Mouse (Mus musculus): ENCODE data around the gene Ddost. TPM values are rescaled to one million over a fixed set of nuclear protein-coding genes. Genes with fewer than 3 reads are reported as not detected.

The Ddost gene
- polyA plus RNA-seq, 1 experiment from 2014 or later = 200 TPM

- ATAC-seq (replicated peaks; ENCODE audit: low FRiP score) (no peak), DNase-seq (ENCODE audit: low spot score) (no peak)
- no peaks in the 10 kb centered on the region for H3K9me3 ChIP-seq (ENCODE audit: control insufficient read depth, low read length)
- no peak overlapping the region for H3K27ac ChIP-seq (ENCODE audit: low read depth, low read length)
- H3K27me3 ChIP-seq (ENCODE audit: control insufficient read depth, insufficient read depth, low read length) = no peaks in the 10 kb centered on the region
- H3K4me1 ChIP-seq (replicated peaks; ENCODE audit: control insufficient read depth, insufficient read depth, low read length) = no peaks in the 10 kb centered on the region
- H3K4me2 ChIP-seq (ENCODE audit: low read depth, low read length, severe bottlenecking) = no peak overlapping the region
- no peak overlapping the region for H3K4me3 ChIP-seq (ENCODE audit: low read depth, low read length)
- no peaks in the 10 kb centered on the region for H3K36me3 ChIP-seq (ENCODE audit: control insufficient read depth, insufficient read depth, low read length)
- WGBS = 81% methylated on average over 7 of the region's 7 CpGs
- no peak overlapping the region for H3K9ac ChIP-seq (ENCODE audit: low read length)
These were observed 26.2 kb upstream of the Ddost start for GRCm38 (mm10) chr4:138278346-138278745.

GRCm38 (mm10) chr4:138282834-138283233, 21.7 kb upstream of the Ddost start:
- Histone ChIP-seq H3K4me3 (ENCODE audit: low read depth, low read length) (no peak overlapping the region), H3K27me3 (ENCODE audit: control insufficient read depth, insufficient read depth, low read length) (no peaks in the 10 kb centered on the region), H3K36me3 (ENCODE audit: control insufficient read depth, insufficient read depth, low read length) (no peaks in the 10 kb centered on the region), H3K9ac (ENCODE audit: low read length) (no peak overlapping the region), H3K27ac (ENCODE audit: low read depth, low read length) (no peak overlapping the region), H3K4me1 (replicated peaks; ENCODE audit: control insufficient read depth, insufficient read depth, low read length) (no peaks in the 10 kb centered on the region), H3K4me2 (ENCODE audit: low read depth, low read length, severe bottlenecking) (no peak overlapping the region), H3K9me3 (ENCODE audit: control insufficient read depth, low read length) (no peaks in the 10 kb centered on the region)
- no peak for ATAC-seq (replicated peaks; ENCODE audit: low FRiP score)
- 19% methylated on average over 4 of the region's 4 CpGs for WGBS
- DNase-seq (ENCODE audit: low spot score) = peak; percentile 76

- Histone ChIP-seq H3K9me3 (ENCODE audit: control insufficient read depth, low read length) (no peaks in the 10 kb centered on the region), H3K9ac (ENCODE audit: low read length) (no peak overlapping the region), H3K4me3 (ENCODE audit: low read depth, low read length) (no peak overlapping the region), H3K36me3 (ENCODE audit: control insufficient read depth, insufficient read depth, low read length) (no peaks in the 10 kb centered on the region), H3K27ac (ENCODE audit: low read depth, low read length) (no peak overlapping the region), H3K4me1 (replicated peaks; ENCODE audit: control insufficient read depth, insufficient read depth, low read length) (no peaks in the 10 kb centered on the region), H3K4me2 (ENCODE audit: low read depth, low read length, severe bottlenecking) (no peak overlapping the region), H3K27me3 (ENCODE audit: control insufficient read depth, insufficient read depth, low read length) (no peaks in the 10 kb centered on the region)
- DNase-seq (ENCODE audit: low spot score) (no peak), ATAC-seq (replicated peaks; ENCODE audit: low FRiP score) (no peak)
- 89% methylated on average over 12 of the region's 12 CpGs for WGBS
These were observed 18.1 kb upstream of the Ddost start for GRCm38 (mm10) chr4:138286411-138286810.

GRCm38 (mm10) chr4:138288691-138289090, 15.8 kb upstream of the Ddost start:
- ATAC-seq (replicated peaks; ENCODE audit: low FRiP score) (no peak), DNase-seq (ENCODE audit: low spot score) (no peak)
- 84% methylated on average over 7 of the region's 7 CpGs for WGBS
- Histone ChIP-seq H3K4me3 (ENCODE audit: low read depth, low read length) (no peak overlapping the region), H3K36me3 (ENCODE audit: control insufficient read depth, insufficient read depth, low read length) (no peaks in the 10 kb centered on the region), H3K27ac (ENCODE audit: low read depth, low read length) (no peak overlapping the region), H3K9ac (ENCODE audit: low read length) (no peak overlapping the region), H3K27me3 (ENCODE audit: control insufficient read depth, insufficient read depth, low read length) (no peaks in the 10 kb centered on the region), H3K4me2 (ENCODE audit: low read depth, low read length, severe bottlenecking) (no peak overlapping the region), H3K9me3 (ENCODE audit: control insufficient read depth, low read length) (no peaks in the 10 kb centered on the region), H3K4me1 (replicated peaks; ENCODE audit: control insufficient read depth, insufficient read depth, low read length) (no peaks in the 10 kb centered on the region)

DNA sequence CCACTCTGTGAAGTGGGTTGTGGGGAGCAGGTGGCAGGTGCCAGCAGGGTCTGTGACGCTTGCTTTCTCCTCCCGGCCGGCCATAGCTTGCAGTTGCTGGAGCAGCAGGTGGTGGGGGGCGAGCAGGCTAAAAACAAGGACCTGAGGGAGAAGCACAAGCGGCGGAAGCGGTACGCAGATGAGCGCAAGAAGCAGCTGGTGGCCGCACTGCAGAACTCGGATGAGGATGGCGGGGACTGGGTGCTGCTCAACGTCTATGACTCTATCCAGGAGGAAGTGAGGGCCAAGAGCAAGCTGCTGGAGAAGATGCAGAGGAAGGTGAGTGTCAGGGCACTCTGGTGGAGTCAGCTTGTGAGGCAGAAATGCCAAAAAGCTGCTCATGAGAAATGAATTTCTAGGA, 12.5 kb upstream of the Ddost start:
- Histone ChIP-seq H3K36me3 (ENCODE audit: control insufficient read depth, insufficient read depth, low read length) (no peaks in the 10 kb centered on the region), H3K4me3 (ENCODE audit: low read depth, low read length) (no peak overlapping the region), H3K27ac (ENCODE audit: low read depth, low read length) (no peak overlapping the region), H3K9ac (ENCODE audit: low read length) (no peak overlapping the region), H3K4me2 (ENCODE audit: low read depth, low read length, severe bottlenecking) (no peak overlapping the region), H3K4me1 (replicated peaks; ENCODE audit: control insufficient read depth, insufficient read depth, low read length) (no peaks in the 10 kb centered on the region), H3K9me3 (ENCODE audit: control insufficient read depth, low read length) (no peaks in the 10 kb centered on the region), H3K27me3 (ENCODE audit: control insufficient read depth, insufficient read depth, low read length) (no peaks in the 10 kb centered on the region)
- ATAC-seq (replicated peaks; ENCODE audit: low FRiP score) (no peak), DNase-seq (ENCODE audit: low spot score) (no peak)
- 91% methylated on average over 13 of the region's 13 CpGs for WGBS

GRCm38 (mm10) chr4:138293261-138293948, 11.1 kb upstream of the Ddost start:
- Histone ChIP-seq H3K9ac (ENCODE audit: low read length) (no peak overlapping the region), H3K4me3 (ENCODE audit: low read depth, low read length) (no peak overlapping the region), H3K27me3 (ENCODE audit: control insufficient read depth, insufficient read depth, low read length) (no peaks in the 10 kb centered on the region), H3K9me3 (ENCODE audit: control insufficient read depth, low read length) (no peaks in the 10 kb centered on the region), H3K4me2 (ENCODE audit: low read depth, low read length, severe bottlenecking) (no peak overlapping the region), H3K36me3 (ENCODE audit: control insufficient read depth, insufficient read depth, low read length) (no peaks in the 10 kb centered on the region), H3K27ac (ENCODE audit: low read depth, low read length) (no peak overlapping the region), H3K4me1 (replicated peaks; ENCODE audit: control insufficient read depth, insufficient read depth, low read length) (no peaks in the 10 kb centered on the region)
- WGBS = 84% methylated on average over 18 of the region's 18 CpGs
- DNase-seq (ENCODE audit: low spot score) = no peak
- ATAC-seq (replicated peaks; ENCODE audit: low FRiP score) = no peak

DNA sequence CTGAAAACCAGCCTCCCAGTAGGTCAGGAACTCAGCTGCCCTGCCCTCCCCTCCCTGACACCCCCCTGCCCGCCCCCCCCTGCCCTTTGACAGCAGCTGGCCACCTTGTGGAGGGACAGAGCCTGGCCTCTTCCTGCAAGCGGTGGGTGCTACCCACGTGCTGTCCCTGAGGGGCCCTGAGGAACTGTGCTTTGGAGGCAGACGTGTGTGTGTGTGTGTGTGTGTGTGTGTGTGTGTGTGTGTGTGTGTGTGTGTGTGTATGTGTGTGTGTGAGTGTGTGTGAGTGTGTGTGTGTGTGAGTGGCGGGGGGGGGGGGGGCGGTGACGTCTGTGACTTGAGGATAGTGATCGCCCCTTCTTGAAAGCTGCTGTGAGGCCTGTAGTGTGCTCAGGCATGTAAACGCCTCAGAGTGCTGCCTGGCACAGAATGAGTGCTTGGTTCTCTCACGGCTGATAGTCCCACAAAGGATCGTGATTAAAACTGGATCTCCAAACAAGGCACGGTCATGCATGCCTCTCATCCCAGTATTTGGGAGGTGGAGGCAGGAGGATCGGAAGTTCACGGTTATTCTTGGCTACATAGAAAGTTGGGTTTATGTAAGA, 10.5 kb upstream of the Ddost start:
- Histone ChIP-seq H3K9ac (ENCODE audit: low read length) (no peak overlapping the region), H3K9me3 (ENCODE audit: control insufficient read depth, low read length) (no peaks in the 10 kb centered on the region), H3K4me3 (ENCODE audit: low read depth, low read length) (no peak overlapping the region), H3K27me3 (ENCODE audit: control insufficient read depth, insufficient read depth, low read length) (no peaks in the 10 kb centered on the region), H3K4me1 (replicated peaks; ENCODE audit: control insufficient read depth, insufficient read depth, low read length) (no peaks in the 10 kb centered on the region), H3K27ac (ENCODE audit: low read depth, low read length) (no peak overlapping the region), H3K4me2 (ENCODE audit: low read depth, low read length, severe bottlenecking) (no peak overlapping the region), H3K36me3 (ENCODE audit: control insufficient read depth, insufficient read depth, low read length) (no peaks in the 10 kb centered on the region)
- no peak for DNase-seq (ENCODE audit: low spot score)
- 77% methylated on average over 11 of the region's 14 CpGs for WGBS
- ATAC-seq (replicated peaks; ENCODE audit: low FRiP score) = no peak

DNA sequence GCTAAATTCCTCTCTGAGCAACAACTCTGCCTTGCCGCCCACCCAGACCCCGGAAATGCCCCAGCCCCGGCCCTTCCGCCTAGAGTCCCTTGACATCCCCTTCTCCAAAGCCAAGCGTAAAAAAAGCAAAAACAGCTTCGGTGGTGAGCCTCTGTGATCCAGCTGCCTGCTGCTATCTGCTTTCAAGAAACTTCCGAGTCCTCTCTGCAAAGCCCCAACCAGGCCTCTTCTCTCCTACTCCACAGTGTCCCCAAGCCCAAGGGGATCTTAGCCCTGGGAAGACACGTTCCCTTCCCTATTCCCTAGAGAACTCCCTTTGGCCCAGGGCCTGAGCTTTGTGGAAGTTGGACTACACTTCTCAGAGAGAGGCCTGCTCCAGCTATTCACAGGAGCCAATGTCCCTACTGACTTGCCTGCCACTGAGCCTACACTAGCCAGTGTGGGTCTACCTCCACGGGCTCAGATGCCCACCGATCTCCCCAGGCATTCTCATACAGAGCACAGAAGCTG, 3.2 kb upstream of the Ddost start:
- Histone ChIP-seq H3K27me3 (ENCODE audit: control insufficient read depth, insufficient read depth, low read length) (no peaks in the 10 kb centered on the region), H3K4me1 (replicated peaks; ENCODE audit: control insufficient read depth, insufficient read depth, low read length) (peaks cover 8% of the 10 kb centered on the region), H3K9ac (ENCODE audit: low read length) (no peak overlapping the region), H3K9me3 (ENCODE audit: control insufficient read depth, low read length) (no peaks in the 10 kb centered on the region), H3K36me3 (ENCODE audit: control insufficient read depth, insufficient read depth, low read length) (no peaks in the 10 kb centered on the region), H3K4me3 (ENCODE audit: low read depth, low read length) (no peak overlapping the region), H3K4me2 (ENCODE audit: low read depth, low read length, severe bottlenecking) (no peak overlapping the region), H3K27ac (ENCODE audit: low read depth, low read length) (no peak overlapping the region)
- no peak for ATAC-seq (replicated peaks; ENCODE audit: low FRiP score)
- 88% methylated on average over 10 of the region's 10 CpGs for WGBS
- DNase-seq (ENCODE audit: low spot score) = no peak

GRCm38 (mm10) chr4:138303011-138303410, 1.5 kb upstream of the Ddost start:
- Histone ChIP-seq H3K4me3 (ENCODE audit: low read depth, low read length) (no peak overlapping the region), H3K4me2 (ENCODE audit: low read depth, low read length, severe bottlenecking) (no peak overlapping the region)
- ATAC-seq (replicated peaks; ENCODE audit: low FRiP score) = no peak

More at GRCm38 (mm10) chr4:138303011-138303410, 1.5 kb upstream of the Ddost start:
- Histone ChIP-seq H3K27me3 (ENCODE audit: control insufficient read depth, insufficient read depth, low read length) (no peaks in the 10 kb centered on the region), H3K27ac (ENCODE audit: low read depth, low read length) (no peak overlapping the region), H3K4me1 (replicated peaks; ENCODE audit: control insufficient read depth, insufficient read depth, low read length) (peaks cover 8% of the 10 kb centered on the region), H3K9me3 (ENCODE audit: control insufficient read depth, low read length) (no peaks in the 10 kb centered on the region), H3K9ac (ENCODE audit: low read length) (no peak overlapping the region), H3K36me3 (ENCODE audit: control insufficient read depth, insufficient read depth, low read length) (no peaks in the 10 kb centered on the region)
- WGBS = 90% methylated on average over 3 of the region's 3 CpGs
- no peak for DNase-seq (ENCODE audit: low spot score)
